Mouse (Mus musculus) ES-E14 (cell line): ENCODE data around the gene Arrb1.

ENCODE experiments used
- CHD2 ChIP-seq: IDR thresholded peaks from 2 replicates; pipeline ENCODE4 v1.6.1; 2014; ENCODE audit warnings: mild to moderate bottlenecking, low read depth, low read length, inconsistent platforms
- HCFC1 ChIP-seq: IDR thresholded peaks from 2 replicates; pipeline ENCODE4 v1.6.1; 2012; ENCODE audit warnings: low read length, inconsistent platforms, borderline replicate concordance; ENCODE audit not compliant: insufficient read depth
- MAFK ChIP-seq: IDR thresholded peaks from 2 replicates; pipeline ENCODE4 v1.6.1; 2014; ENCODE audit warnings: mild to moderate bottlenecking, low read depth, low read length, inconsistent platforms; ENCODE audit not compliant: insufficient read depth
- ZC3H11A ChIP-seq: IDR thresholded peaks from 2 replicates; pipeline ENCODE4 v1.6.1; 2012; ENCODE audit warnings: low read depth, mild to moderate bottlenecking, inconsistent platforms, low read length, borderline replicate concordance
- ZNF384 ChIP-seq: IDR thresholded peaks from 2 replicates; pipeline ENCODE4 v1.6.1; 2012; ENCODE audit warnings: low read depth, low read length, inconsistent platforms

- TF ChIP-seq ZNF384 = no peak
- no peak for TF ChIP-seq HCFC1
- no peak for TF ChIP-seq MAFK
- no peak for TF ChIP-seq CHD2
- no peak for TF ChIP-seq ZC3H11A
Measured at GRCm38 (mm10) chr7:99504556-99504955, 30.7 kb upstream of the Arrb1 start.
